ENCODE assay signal across 22 mouse cellular contexts in the genomic region with DNA sequence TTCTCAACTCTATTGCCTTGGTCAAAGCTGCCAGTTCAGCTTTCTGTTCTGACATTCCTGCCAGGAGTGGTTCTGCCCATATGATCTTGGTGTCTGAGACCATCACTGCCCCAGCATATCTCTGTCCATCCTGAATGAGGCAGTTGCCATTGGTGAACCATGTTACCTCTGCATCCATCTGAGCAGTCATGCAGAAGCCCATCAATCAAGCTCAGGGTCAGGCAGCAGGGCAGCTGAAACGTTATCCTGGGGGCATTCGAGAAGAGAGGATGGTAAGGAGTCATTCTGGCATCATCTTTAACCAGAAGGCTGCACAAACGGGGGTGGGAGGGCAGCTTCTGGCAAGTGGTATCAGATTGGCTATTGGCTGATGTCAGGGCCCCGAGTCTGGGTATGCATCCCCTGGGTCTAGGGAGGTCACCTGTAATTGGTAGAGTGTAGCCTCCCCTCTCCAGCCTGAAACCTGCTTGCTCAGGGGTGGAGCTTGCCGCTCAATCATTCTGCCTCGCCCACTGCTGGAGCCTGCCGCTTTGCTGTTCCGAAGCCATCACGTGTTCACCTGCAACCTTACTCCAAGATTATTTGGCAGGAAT. TPM values are rescaled to one million over a fixed set of nuclear protein-coding genes. Genes with fewer than 3 reads are reported as not detected.
DNase-seq lines count a peak whose midpoint lies in the region; ATAC-seq lines count a peak whose summit lies in the region.
"Had no signal": no experiment of that assay in that cellular context is flagged by ENCODE, and none has a peak within 500 bp of the region (broad histone marks: within the 10 kb centered on the region; RNA-seq: fewer than 3 reads in every experiment).

No protein-coding gene starts in this region.

- no peaks in the 10 kb centered on the region for H3K36me3 ChIP-seq in kidney, embryonic 14.5 days (ENCODE audit: control insufficient read depth, insufficient read depth, low read length)
- H3K36me3 ChIP-seq in kidney, embryonic 16.5 days (ENCODE audit: insufficient read depth, low read length) = no peaks in the 10 kb centered on the region
- H3K36me3 ChIP-seq: embryonic facial prominence, embryonic 13.5 days; embryonic facial prominence, embryonic 15.5 days; forebrain, embryonic 10.5 days; forebrain, embryonic 12.5 days had no signal

- no peak for DNase-seq in kidney, adult 11 months
- DNase-seq in kidney, postnatal 25 days = no peak
- DNase-seq in retina, postnatal 1 day = peak; percentile 11
- DNase-seq in retina, embryonic 14.5 days (ENCODE audit: low spot score) = no peak
- DNase-seq: adrenal gland, adult 2 months; adrenal gland, postnatal 10 days; adrenal gland, postnatal 25 days; cerebellum, adult 11 months; cerebellum, adult 18-20 months; cerebellum, adult 8-10 months; cerebellum, adult 9-11 months; cerebellum, postnatal 14 days; cerebellum, postnatal 36 days; embryo, embryonic 11 days had no signal

- no peak overlapping the region for H3K27ac ChIP-seq in kidney, embryonic 14.5 days (ENCODE audit: low read depth, low read length)
- no peak overlapping the region for H3K27ac ChIP-seq in kidney, embryonic 16.5 days (ENCODE audit: low read length)
- H3K27ac ChIP-seq: embryonic facial prominence, embryonic 13.5 days; embryonic facial prominence, embryonic 15.5 days; forebrain, embryonic 10.5 days; forebrain, embryonic 12.5 days had no signal

- 0 out of 2 replicates have a peak, but pooled peaks cover 3% of the 10 kb centered on the region for H3K4me1 ChIP-seq in kidney, embryonic 14.5 days (ENCODE audit: control insufficient read depth, insufficient read depth, low read length)
- H3K4me1 ChIP-seq in kidney, embryonic 16.5 days (ENCODE audit: insufficient read depth, low read length) = no peaks in the 10 kb centered on the region
- H3K4me1 ChIP-seq: embryonic facial prominence, embryonic 13.5 days; embryonic facial prominence, embryonic 15.5 days; forebrain, embryonic 10.5 days; forebrain, embryonic 12.5 days had no signal

- no peaks in the 10 kb centered on the region for H3K27me3 ChIP-seq in kidney, embryonic 14.5 days (ENCODE audit: control insufficient read depth, insufficient read depth, low read length)
- no peaks in the 10 kb centered on the region for H3K27me3 ChIP-seq in kidney, embryonic 16.5 days (ENCODE audit: insufficient read depth, low read length)
- H3K27me3 ChIP-seq: embryonic facial prominence, embryonic 13.5 days; embryonic facial prominence, embryonic 15.5 days; forebrain, embryonic 12.5 days had no signal

- no peak overlapping the region for H3K4me3 ChIP-seq in kidney, embryonic 14.5 days (ENCODE audit: low read length)
- H3K4me3 ChIP-seq in kidney, embryonic 16.5 days (ENCODE audit: low read length) = no peak overlapping the region
- H3K4me3 ChIP-seq: embryonic facial prominence, embryonic 13.5 days; embryonic facial prominence, embryonic 15.5 days; erythroblast, embryonic 14.5 days; forebrain, embryonic 10.5 days; forebrain, embryonic 12.5 days had no signal

- peaks cover 15% of the 10 kb centered on the region for H3K9me3 ChIP-seq in kidney, embryonic 14.5 days (ENCODE audit: control insufficient read depth, low read length)
- peaks cover 16% of the 10 kb centered on the region for H3K9me3 ChIP-seq in kidney, embryonic 16.5 days (ENCODE audit: low read length)

- 26% methylated on average over 9 of the region's 9 CpGs for WGBS in kidney, embryonic 14.5 days
- WGBS in kidney, embryonic 16.5 days = 26% methylated on average over 9 of the region's 9 CpGs

- peak; percentile 65 for ATAC-seq in kidney, embryonic 14.5 days (ENCODE audit: low FRiP score, low TSS enrichment)
- ATAC-seq in kidney, embryonic 16.5 days (ENCODE audit: low FRiP score, low TSS enrichment) = peak; percentile 79
- ATAC-seq: forebrain, embryonic 14.5 days had no signal

- no peak overlapping the region for H3K9ac ChIP-seq in kidney, embryonic 14.5 days (ENCODE audit: low read depth, low read length)
- H3K9ac ChIP-seq in kidney, embryonic 16.5 days (replicated peaks; ENCODE audit: low read length) = no peak overlapping the region
- H3K9ac ChIP-seq: embryonic facial prominence, embryonic 13.5 days; embryonic facial prominence, embryonic 15.5 days; forebrain, embryonic 12.5 days had no signal

- H3K4me2 ChIP-seq in kidney, embryonic 14.5 days (replicated peaks; ENCODE audit: low read depth, low read length) = no peak overlapping the region
- no peak overlapping the region for H3K4me2 ChIP-seq in kidney, embryonic 16.5 days (replicated peaks; ENCODE audit: low read depth, low read length)
- H3K4me2 ChIP-seq: embryonic facial prominence, embryonic 13.5 days; embryonic facial prominence, embryonic 15.5 days; forebrain, embryonic 12.5 days had no signal

RNA-seq across cellular contexts. Expression of a gene that starts 6.9 kb away (rescaled TPM):
- 20.3 and 22.1 TPM in 2 replicates for polyA plus RNA-seq in kidney, embryonic 14.5 days (2014; fragmentation: Nextera tagmentation; extraction: Ambion mirVana)
- polyA plus RNA-seq in kidney, embryonic 16.5 days (2015; fragmentation: Nextera tagmentation; extraction: Ambion mirVana) = 22.0 and 22.8 TPM in 2 replicates

RNA-seq across cellular contexts. Expression of a gene that starts 13.8 kb away (rescaled TPM):
- 58.2 and 77.0 TPM in 2 replicates for polyA plus RNA-seq in kidney, embryonic 14.5 days (2014; fragmentation: Nextera tagmentation; extraction: Ambion mirVana)
- 83.5 and 93.2 TPM in 2 replicates for polyA plus RNA-seq in kidney, embryonic 16.5 days (2015; fragmentation: Nextera tagmentation; extraction: Ambion mirVana)

RNA-seq across cellular contexts. Expression of a gene that starts 30.9 kb away (rescaled TPM):
- polyA plus RNA-seq in kidney, embryonic 14.5 days (2014; fragmentation: Nextera tagmentation; extraction: Ambion mirVana) = 11.1 and 15.3 TPM in 2 replicates
- 8.2 and 12.3 TPM in 2 replicates for polyA plus RNA-seq in kidney, embryonic 16.5 days (2015; fragmentation: Nextera tagmentation; extraction: Ambion mirVana)

RNA-seq across cellular contexts. Expression of a gene that starts 40.1 kb away (rescaled TPM):
- 9.4 and 11.9 TPM in 2 replicates for polyA plus RNA-seq in kidney, embryonic 14.5 days (2014; fragmentation: Nextera tagmentation; extraction: Ambion mirVana)
- 5.6 and 8.0 TPM in 2 replicates for polyA plus RNA-seq in kidney, embryonic 16.5 days (2015; fragmentation: Nextera tagmentation; extraction: Ambion mirVana)

RNA-seq across cellular contexts. Expression of a gene that starts 41.2 kb away (rescaled TPM):
- polyA plus RNA-seq in kidney, embryonic 14.5 days (2014; fragmentation: Nextera tagmentation; extraction: Ambion mirVana) = 10.0 and 11.4 TPM in 2 replicates
- 12.0 and 13.4 TPM in 2 replicates for polyA plus RNA-seq in kidney, embryonic 16.5 days (2015; fragmentation: Nextera tagmentation; extraction: Ambion mirVana)
